Mouse (Mus musculus) retina, postnatal 1 day (tissue): ENCODE measurements around the gene Slc5a6.
"Not testable (repeated sequence)": the region's sequence is repeated elsewhere in the genome, so short reads cannot be mapped to it uniquely, and the experiment has no call there.

Source experiments
- DNase-seq: peaks from one replicate; pipeline ENCODE4 v3.0.0-alpha.2; 2012

The Slc5a6 gene

DNA sequence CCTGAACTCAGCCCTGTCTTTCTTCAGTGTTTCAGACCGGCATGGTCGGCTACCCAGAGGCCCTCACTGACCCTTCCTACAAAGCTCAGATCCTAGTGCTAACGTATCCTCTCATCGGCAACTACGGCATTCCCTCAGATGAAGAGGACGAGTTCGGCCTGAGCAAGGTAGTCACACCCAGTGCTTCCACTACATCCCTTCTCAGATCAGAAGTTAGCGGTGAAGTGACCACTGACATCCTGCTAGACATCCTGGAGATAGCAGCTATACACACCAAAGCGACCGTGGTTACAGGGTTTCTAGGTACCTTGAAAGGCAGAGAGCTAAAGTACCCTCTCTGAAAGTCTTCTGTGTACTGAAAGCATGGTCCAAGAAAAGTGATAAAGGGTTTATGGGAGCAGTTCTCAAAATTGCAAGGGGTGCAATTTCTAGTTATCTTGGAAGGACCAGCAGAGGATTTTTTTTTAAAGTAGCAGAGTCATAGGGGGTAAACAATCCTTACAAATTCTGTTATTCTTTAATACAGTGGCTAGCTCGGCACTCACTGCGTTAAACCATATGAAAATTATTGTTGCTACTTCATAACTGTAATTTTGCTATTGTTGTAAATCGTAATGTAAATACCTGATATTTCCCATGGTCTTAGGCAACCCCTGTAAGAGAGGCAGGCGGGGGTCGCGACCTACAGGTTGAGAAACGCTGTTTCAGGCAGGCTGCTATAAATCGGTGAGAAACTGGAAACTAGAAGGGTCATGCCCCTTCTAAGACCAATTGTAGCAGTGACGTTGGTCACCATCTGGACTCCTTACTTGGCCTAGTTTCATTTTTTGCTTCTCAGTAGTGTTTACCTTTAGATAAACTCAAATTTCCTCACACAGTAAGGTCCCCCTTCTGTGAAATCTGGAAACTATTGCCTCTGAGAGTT lies 6.8 kb upstream of the Slc5a6 start:
- peak; percentile 6 for DNase-seq

DNA sequence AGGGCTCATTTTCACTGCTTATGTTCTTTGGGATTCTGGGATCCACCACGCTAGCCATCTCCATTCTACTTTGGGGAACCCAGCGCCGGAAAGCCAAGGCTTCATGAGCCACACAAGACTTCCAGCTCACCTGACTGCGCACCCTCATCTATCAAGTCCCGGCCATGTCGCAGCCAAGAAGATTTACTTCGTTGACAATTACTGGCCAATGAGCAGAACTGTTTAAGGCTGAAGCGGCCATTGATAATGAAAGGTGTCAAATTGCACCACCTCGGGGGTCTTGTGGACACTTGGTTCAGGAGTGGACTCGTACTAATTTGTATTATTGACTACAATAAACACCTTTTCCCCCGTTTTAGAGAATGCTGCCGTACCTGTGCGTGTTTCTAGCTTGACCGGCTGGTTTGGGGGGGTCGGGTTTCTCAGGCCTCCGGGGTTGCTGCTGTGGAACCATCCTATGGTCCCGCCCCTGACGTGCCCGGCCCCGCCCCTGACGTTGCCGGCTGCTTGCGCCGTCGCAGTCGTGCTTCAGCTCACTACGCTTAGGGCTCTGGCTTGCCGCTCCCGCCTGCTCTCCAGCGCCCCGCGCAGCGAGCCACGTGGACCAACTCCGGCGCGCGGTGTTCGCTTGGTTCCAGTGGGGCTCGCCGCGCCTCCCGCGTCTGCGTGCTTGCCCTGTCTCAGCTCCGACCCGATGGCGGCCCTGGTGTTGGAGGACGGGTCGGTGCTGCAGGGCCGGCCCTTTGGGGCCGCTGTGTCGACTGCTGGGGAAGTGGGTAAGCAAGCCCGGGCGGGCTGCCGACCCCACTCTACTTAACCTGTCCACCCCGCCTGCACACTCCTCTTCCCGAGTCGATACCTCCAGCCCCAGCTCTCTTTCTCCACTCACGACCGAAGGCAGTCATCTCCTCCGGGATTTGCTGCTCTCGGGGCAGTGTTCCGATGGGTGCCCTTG lies 5.8 kb upstream of the Slc5a6 start, which contains the start of gene Cad:
Cad (plus strand) TSS at position 520 of the 955 bp plus-strand sequence.
- peak; percentile 94 for DNase-seq

DNA sequence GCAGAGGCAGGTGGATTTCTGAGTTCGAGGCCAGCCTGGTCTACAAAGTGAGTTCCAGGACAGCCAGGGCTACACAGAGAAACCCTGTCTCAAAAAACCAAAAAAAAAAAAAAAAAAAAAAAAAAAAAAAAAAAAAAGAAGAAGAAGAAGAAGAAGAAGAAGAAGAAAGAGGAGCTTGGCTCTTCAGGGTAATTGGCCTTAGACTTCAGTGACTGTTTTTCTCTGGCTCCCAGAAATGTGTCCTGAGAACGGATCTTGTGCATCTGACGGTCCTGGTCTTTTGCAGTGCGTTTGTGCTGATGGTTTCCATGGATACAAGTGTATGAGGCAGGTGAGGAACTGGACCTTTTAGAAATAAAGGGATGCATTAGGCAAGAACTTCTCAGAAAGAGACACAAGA lies 5.0 kb upstream of the Slc5a6 start:
- DNase-seq, result not testable (repeated sequence)

DNA sequence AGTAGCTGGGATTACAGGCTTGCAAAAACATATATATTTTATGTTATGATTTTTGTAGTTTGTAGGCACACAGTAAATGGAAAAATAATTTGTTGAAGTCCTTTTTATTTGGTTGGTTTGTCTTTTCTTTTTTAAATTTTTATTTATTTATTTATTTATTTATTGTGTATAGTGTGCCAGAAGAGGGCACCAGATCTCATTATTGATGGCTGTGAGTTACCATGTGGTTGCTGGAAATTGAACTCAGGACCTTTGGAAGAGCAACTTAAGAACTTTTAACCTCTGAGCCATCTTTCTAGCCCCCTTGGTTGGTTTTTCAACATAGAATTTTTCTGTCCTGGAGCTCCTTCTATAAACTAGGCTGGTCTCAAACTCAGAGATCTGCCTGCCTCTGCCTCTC lies 1.7 kb upstream of the Slc5a6 start:
- DNase-seq, result peak; percentile 4

DNA sequence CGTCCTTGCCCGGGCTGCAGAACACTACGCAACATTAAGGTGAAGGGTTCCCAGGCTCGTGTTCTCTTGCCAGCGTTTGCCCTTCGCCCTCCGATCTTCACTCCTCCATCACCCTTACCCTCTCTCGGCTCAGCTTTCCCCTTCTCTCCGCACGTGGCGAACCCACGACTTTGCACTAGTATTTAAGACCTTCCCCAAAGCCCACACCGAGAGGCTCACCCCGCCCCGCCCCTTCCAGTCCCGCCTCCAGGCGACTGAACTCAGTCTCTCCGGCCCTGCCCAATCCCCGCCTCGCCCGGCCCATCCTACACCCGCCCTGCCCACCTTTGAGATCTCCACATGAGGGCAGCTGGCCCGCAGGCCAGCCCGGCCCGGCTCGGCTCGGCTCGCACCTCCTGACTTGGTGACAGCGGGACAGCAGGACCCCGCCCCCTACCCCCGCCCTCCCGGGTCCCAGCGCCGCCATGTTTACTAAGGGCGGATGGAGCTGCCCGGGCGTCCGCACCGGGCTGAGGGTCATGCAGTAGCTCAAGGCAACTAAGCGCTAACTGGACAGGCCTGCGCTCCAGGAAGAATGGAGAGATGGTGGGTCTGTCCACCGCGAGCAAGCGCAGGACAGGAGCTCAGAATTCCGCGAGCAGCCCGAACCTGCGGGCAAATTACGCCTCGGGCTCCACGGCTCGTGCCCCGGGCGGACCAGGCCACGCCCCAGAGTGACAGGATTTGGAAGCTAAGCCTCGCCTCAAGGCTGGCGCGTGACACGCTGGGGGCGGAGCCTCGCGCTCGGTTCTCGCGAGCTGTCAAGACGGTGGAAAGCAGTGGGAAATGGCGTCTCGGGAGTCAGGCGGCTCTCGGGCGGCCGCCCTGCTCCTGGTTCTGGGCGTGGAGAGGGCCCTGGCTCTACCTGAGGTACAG lies 619 bp downstream of the Slc5a6 start, which contains the start of gene Atraid:
Atraid (plus strand) TSS at position 465 of the 915 bp plus-strand sequence.
- DNase-seq, result peak; percentile 98

DNA sequence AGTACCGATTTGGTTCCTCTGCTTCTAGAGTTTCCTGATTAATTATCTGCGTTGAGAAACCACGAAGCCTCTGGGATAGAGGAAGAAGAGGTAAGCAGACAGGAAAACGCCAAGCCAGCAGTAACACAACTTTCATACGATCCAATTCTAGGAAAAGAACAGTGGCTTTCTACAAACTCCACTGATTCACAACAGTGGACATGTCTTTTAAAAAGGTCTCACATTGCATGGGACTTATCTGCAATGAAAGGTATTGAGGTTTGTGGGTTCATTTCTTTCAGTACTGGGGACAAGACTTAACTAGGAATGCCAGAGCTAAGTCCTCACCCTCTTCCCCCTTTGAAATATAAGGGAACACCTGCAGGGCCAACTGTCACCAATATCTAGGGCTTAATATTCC lies 1.6 kb downstream of the Slc5a6 start:
- DNase-seq, result no peak

DNA sequence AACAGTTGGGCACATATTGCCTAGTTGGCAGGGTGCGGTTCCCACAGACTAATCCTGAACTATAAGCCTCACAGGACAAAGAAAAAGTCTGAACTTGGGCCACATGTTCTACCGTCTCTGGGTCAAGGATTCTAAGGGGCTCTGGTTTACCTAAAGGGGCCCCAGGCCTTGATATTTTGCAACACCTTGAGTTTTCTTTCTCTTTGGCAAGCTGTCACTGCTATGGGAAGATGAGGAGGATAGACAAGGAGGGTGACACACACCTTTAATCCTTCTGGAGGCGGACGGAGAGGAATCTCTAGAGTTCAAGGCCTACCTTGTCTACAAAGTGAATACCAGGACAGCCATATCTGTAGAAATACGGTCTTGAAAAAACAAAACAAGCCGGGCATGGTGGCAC lies 2.3 kb downstream of the Slc5a6 start:
- DNase-seq, result no peak

DNA sequence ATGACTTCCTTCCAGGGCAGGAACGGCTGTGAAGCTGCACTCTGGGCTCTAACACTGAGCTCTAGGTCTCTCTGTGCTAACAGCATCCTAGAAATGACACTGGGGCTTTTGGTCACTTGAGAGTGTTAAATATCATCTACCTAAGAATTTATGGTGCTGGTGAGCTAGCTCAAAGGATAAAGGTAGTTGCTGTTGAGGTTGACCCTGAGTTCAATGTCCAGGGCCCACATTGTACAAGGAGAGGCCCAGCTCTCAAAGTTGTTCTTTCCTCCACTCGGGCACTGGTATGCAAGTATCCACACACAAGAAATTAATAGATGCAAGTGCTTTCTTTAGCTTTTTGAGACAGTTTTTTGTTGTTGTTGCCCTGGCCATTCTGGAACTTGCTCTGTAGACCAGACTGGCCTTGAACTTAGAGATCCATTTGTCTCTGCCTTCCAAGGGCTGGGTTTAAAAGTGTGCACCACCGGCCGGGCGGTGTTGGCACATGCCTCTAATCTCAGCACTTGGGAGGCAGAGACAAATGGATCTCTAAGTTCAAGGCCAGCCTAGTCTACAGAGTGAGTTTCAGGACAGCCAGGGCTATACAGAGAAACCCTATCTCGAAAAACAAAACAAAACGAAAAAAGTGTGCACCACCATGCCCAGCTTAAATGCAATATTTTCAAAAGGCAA lies 10.4 kb downstream of the Slc5a6 start:
- DNase-seq, result no peak

DNA sequence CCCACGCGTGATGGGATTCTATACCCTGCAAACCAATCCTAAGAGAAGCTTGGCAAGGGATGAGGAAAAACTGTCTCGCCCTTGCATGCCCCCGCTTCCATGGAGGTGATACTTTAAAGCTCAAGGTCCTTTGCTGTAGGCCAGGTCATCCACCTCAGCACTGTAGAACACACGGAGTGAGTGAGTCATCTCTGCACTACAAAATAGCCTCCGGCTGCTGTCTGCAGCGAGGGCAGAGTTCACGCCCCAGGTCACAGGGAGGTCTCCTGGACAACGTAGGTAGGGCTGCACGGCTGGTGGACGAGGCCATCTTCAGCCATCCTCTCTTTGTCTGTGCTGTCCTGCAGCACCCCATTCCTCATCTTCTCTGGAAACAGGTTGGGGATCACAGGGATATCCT lies 12.2 kb downstream of the Slc5a6 start:
- DNase-seq, result not testable (repeated sequence)

DNA sequence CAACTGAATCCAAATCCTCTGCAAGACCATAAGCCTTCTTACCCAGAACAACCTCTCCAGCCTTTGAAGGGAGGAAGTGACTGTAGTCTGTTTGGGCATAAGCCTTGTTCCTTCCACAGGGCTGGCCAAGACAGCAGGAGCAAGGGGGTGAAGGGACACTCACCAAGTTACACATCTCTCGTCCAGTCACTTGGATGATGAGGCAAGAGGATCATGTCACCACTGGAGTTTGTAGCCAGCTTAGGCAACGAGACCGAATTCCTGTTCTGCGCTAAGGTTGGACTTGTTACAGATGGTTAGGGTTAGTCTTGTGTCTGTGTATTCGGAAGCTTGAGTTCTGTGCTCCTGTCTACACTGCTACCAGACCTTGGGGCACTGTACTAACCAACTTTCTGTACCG lies 14.1 kb downstream of the Slc5a6 start:
- DNase-seq, result no peak

DNA sequence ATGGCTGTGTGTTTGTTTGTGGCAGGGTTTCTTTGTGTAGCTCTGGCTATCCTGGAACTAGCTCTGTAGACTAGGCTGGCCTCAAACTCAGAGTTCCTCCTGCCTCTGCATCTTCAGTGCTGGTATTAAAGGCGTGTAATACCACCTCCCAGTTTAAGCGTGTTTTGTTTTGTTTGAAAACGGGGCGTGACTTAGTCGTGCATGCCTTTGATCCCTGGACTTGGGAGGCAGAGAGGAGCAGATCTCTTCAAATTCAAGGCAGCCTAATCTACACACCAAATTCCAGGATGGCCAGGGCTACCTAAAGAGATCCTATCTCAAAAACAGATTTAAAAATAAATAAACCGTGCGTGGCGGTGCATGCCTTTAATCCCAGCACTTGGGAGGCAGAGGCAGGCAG lies 17.2 kb downstream of the Slc5a6 start:
- DNase-seq, result no peak

DNA sequence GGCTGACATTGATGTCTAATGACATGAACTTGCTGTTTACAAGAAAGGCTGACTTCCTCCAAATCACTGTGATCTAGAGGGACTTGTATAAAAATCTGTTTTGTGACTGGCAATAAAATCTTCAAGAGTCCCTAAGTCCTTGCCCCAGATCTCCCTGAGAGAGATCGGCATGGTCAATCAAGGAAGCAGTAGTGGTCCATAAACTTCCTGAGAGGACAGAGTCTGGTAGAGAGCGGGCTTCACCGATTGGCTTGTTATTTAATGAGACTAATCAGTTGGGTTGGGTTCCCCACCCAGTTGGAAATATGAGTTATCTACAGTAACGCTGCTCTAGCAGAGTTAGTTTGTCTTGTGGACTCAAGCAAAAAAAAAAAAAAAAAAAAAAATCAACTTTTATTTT lies 17.8 kb downstream of the Slc5a6 start:
- DNase-seq, result no peak

DNA sequence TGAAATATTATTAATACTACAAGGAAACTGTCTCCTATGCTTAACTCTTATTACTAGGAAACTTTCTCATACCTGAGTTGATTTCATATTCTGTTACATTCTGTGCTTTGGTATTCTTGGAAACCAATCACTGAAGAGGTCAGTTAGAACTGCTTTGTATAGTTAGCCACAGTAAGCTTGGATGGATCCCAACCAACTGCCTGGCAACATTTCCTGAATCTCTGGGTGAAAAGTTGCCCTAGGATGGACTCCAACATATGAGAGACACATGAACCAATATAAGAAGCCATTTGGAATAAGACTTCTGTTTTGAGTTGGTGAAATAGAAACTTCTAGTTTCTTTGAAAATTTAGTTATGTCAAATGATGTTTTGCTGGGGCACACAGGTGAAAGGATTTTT lies 24.1 kb downstream of the Slc5a6 start:
- no peak for DNase-seq

DNA sequence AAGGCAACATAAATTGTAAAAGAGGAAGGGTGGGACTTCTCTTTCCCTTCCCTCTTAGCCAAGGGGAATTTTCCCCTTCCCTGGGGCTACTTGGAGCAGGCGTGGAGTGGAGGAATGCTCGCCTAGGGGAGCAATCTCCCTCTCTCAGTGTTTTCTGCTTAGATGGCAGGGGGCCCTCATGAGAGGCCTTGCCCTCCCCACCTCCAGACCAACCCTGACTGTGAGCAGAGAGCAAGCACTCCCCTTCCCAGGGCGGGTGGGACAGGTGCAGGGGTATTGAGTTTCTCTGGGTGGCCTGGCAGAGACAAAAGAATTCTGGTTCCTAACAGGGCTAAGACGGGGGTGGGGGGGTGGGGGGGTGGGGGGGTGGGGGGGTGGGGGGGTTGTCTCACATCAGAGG lies 25.5 kb downstream of the Slc5a6 start:
- peak; percentile 25 for DNase-seq

DNA sequence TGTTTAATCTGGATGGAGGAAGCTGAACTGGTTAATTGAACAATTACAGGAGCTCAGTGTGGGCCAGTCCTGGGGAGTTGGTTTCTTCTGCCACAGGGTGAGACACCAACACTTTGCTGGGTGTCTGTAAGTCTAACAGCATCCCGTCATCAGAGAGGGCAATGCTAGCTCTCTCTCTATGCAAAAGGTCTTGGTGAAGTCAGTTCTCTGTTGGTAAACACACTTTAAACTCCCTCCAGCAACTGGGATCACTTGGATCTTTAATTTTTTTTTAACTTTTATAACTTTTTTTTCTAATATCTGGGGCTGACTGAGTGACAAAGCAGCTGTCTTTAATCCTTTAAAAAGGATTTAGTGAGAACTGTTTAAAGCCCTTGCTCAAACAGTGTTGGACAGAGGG lies 26.0 kb downstream of the Slc5a6 start:
- DNase-seq, result peak; percentile 18

DNA sequence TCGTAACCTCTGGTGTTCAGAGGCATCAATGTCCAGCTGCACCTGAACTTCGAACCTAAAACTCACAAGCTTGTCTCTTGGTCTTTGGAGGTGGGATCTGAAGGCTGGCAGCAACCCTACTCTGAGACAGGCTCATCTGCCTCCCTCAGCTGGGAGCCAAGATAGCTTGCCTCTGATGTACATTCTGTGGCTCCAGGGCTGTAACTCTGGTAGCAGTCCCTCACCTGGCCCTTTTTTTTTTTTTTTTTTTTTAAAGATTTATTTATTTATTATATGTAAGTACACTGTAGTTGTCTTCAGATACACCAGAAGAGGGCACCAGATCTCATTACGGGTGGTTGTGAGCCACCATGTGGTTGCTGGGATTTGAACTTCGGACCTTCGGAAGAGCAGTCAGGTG lies 26.9 kb downstream of the Slc5a6 start:
- not testable (repeated sequence) for DNase-seq

DNA sequence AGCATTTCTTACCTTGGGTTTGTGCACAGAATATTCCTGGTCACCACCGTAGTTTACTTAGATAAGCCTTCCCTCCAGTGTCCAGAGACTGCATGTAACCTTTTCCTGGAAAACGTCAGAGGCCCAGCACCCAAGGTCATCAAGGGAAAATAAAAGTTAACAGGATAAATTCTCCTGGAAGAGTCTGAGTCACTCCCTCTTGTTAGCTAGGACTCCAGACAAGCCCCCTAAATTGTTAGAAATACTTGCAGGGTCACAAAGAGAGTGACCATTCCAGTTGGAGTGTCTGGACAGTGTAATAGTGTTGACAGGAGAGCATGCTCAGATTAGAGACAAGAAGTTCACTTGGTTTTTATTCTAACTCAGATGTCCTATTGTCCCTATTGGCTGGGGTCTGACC lies 32.8 kb downstream of the Slc5a6 start:
- no peak for DNase-seq

DNA sequence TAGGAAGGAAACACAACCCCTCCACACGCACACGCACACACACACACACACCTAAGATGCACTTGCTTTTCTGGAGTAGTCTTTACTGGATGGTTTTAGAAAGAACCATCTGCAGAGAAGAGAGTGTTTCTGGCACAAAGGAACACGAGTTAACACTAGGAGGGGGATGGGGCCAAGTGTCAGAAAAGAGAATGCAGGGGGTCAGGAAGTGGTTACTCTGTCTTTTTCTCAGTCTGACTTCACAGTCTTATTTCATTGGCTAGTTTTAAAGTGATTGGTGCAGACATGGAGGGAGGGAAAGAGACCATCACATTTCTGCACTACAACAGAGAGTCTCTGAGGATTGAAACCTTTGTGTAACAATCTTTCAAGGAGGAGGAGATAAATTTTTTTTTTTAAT lies 36.0 kb downstream of the Slc5a6 start:
- no peak for DNase-seq

DNA sequence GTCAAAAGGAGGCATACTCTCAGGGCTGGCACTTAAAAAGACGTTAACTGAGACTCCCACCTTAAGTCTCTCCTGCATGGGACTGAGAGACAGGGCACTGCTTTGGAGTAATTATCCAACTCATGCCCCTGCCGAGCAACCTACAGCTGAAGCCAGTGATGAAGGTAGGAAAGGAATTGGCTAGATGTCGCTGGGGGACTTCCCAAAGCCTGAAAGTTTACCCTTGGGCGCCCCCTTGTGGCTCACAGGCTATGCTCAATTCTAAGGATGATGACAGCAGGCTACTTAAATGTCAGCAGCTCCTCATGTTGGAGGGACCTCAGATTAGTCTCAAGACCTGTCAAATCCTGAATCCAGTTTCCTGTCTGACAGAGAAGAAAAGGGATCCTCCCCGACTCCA lies 44.5 kb downstream of the Slc5a6 start:
- peak; percentile 93 for DNase-seq

DNA sequence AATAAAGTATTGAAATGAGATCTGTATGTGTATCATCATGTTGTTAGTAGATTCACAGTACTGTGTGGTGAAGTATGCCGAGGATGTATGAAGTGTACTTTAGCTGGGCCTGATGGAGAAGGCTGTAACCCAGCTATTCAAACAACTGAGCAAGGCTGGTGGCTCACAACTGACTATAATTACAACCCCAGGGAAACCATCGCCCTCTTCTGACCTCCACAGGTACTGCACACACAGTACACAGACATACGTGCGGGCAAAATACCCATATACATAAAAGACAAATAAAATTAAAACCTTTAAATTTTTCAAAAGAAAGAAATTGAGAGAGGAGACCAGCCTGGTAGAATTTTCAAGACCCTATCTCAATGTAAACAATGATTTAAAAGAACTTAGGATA lies 47.2 kb downstream of the Slc5a6 start:
- DNase-seq, result no peak

DNA sequence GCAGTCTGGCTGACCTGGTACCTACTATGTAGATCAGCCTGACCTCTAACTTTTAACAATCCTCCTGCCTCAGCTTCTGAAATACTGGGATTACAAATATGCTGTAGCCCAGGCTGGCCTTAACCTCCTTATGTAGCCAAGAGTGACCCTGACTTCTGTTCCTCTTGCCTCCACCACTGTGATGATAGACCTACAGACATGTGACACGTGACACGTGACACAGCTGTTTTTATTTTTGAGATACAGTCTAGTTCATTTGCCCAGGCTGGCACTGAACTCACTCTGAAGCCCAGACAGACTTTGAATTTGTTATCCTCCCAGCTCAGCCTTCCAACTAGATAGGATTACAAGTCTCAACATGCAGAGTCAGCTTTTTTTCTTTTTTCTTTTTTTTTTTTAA lies 47.7 kb downstream of the Slc5a6 start:
- DNase-seq, result no peak

DNA sequence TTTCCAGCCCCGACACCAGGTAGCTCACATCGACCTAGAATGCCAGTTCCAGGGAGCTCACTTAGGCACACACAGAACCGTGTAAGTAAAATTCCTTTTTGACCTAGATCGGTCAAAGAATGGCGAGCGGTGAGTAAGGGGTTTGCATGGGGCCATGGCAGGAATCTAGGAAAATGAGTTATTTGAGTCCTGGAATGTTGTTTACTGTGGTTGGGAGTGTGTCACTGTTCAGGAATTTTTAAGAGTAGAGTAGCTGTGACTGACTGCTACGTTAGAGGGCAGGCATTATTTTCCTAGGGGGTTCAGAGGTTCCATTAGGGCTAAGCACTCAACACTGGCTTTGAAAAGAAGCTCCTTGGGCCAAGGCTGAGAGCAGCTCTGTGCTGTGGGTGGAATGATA lies 48.6 kb downstream of the Slc5a6 start:
- DNase-seq, result no peak
